Mouse (Mus musculus) left cerebral cortex, postnatal 4 days (tissue): ENCODE results near the gene Kif26b. TPM values are rescaled to one million over a fixed set of nuclear protein-coding genes. Genes with fewer than 3 reads are reported as not detected.

ENCODE experiments used
- DNase-seq: peaks from one replicate; pipeline ENCODE4 v3.0.0-alpha.2; 2022
- intact Hi-C: fragments of 180-260 bp; cut with DNase I; formaldehyde crosslinking; loops from one replicate; pipeline ENCODE4 v1.15.1; 2025
- total RNA-seq, 2 experiments: library from RNA; stranded (reverse); gene quantifications; 2 replicates each; pipeline ENCODE4 v1.2.3; 2021

Gene Kif26b
- total RNA-seq, 2 experiments from 2014 or later = 44.1 to 49.3 TPM

DNA sequence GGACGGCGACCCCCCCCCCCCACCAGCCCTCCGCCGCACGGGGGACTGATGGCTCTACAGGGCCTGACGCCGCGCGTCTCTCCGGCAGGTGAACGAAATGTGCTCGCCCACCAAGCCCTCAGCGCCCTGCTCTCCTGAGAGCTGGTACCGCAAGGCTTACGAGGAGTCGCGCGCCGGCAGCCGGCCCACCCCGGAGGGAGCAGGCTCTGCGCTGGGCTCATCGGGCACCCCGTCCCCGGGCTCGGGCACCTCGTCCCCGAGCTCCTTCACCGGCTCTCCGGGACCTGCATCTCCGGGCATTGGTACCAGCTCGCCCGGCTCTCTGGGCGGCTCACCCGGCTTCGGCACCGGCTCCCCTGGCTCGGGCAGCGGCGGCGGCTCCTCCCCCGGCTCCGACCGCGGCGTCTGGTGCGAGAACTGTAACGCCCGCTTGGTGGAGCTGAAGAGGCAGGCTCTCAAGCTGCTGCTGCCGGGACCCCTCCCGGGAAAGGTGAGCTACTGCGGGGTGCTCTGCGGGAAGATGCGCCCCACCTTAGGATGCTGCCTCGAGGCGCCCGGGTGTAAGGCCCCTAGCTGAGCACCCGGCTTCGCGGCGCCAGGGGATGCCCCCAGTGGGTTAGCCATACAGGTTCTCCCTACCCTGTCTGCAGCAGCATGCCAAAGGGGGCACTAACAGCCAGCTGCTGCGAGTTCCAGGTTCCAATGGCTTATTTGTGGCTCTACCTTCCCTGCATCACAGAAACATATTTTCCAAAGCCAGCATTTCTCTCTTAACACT, 1.6 kb downstream of the Kif26b start:
- DNase-seq = peak; percentile 82
- intact Hi-C loops = loop anchor here (2.0 to 5.0 kb wide), 2 partner anchors 160 to 702 kb away; no protein-coding TSS in a partner anchor

DNA sequence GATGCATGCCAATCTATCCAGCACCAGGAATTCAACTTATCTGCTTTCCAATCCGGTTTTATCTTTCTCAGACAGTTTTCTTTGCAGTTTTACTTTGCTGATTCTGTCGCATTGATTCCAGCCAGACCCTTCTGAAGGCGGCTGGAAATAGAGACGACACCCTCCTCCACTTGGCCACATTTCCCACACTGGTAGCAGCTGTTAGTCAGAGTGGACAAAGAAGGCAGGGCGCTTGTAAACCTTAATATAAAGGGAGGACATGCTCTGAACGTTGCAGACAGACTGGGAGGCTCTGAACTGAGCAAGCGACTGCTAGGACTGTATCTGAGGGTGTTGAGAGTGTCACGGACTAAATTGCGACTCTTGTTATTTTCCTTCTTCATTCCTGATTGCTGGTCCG, 11.3 kb downstream of the Kif26b start:
- no peak for DNase-seq
- intact Hi-C loops = no loop called here

DNA sequence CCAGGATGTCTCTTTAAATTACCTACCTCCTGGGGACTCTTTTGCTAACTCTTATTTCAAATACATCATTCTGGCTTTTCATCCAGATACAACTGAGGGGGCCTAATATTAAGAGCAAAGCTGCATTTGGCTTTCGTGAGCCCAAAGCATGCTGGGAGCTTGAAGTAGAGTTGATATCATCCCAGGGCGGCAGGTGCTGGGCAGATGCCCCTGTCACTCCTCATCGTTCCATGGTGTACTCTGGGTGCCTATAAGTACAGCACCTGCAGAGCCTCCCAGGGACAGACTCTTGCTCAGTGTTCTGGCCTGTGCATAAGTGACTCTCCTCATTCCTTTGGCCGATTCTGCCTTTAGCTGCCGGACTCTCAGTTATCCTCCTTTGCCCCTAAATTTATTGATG, 13.5 kb downstream of the Kif26b start:
- no peak for DNase-seq
- intact Hi-C loops = no loop called here

DNA sequence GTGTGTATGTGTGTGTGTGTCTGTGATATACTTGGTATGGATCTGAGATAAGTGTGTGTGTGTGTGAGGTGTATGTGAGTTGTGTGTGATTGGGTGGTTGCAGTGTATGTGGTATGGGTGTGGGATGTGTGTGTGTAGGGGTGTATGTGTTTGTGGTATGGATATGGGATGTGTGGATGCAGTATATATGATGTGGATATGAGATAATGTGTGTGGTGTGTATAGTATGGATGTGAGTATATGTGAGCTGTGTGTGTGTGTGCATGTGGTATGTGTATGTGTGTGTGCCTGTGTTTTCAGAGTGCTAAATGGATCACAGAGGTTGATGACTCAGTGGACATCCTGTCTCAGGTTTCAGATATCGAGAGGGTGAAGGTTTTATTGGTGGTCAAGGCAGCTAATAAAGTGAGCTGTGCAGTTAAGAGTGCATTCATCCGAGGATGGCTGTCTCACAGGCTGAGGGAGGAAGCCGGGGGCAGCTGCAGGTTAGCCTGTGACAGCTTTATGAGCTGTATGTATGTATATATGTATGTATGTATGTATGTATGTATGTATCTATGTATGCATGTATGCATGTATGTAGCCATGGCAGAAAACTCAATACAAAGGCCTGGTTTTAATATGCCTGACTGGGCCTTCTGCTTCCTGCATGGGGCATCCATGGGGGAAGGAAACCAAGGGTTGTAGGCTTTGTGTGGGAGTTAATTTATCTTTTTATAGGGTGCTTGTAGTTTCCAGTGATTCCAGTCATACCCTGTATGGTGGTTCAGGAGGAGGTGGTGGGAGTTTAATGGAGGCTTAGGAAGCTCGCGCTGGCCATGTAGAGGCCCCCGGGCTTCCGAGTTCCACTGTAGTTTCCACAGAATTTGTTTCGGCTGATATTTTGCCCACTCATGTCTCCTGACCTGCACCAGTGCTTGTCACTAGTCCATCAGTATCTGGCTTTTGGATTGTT, 14.3 kb downstream of the Kif26b start:
- no peak for DNase-seq
- intact Hi-C loops = no loop called here

DNA sequence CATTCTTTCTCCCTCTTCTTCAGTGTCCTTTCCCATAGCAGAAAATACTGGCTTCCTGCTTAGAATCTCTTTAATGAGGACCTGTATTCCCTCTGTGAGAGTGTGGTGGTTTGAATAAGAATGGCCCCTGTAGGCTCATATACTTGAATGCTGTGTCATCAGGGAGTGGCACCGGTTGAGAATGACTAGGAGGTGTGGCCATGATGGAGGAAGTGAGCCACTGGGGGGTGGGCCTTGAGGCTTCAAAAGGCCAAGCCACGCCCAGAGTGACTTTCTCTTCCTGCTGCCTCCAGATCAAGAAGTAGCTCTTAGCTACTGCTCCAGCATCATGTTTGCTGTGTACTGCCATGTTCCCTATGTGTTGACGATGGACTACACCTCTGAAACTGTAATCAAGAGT, 15.7 kb downstream of the Kif26b start:
- DNase-seq = no peak
- intact Hi-C loops = no loop called here

DNA sequence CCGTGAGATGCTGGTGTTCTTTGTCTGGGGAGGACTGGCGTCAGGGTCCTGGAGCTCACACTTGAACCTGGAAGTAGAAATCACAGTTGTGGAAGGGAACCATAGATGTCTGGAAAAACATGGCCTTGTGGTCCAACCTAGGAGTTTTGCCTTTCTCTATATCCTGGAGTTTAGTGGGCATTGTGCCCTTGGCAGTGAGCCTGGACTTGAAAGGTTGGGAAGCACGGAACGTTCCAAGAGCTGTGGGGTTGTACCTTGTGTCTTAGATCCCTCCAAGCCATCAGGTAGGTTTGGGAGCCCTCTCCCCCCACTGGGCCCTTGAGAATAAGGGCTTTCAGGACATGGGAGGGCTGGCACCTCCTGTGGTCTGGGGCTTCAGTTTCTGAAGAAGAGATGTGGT, 20.7 kb downstream of the Kif26b start:
- intact Hi-C loops = no loop called here

DNA sequence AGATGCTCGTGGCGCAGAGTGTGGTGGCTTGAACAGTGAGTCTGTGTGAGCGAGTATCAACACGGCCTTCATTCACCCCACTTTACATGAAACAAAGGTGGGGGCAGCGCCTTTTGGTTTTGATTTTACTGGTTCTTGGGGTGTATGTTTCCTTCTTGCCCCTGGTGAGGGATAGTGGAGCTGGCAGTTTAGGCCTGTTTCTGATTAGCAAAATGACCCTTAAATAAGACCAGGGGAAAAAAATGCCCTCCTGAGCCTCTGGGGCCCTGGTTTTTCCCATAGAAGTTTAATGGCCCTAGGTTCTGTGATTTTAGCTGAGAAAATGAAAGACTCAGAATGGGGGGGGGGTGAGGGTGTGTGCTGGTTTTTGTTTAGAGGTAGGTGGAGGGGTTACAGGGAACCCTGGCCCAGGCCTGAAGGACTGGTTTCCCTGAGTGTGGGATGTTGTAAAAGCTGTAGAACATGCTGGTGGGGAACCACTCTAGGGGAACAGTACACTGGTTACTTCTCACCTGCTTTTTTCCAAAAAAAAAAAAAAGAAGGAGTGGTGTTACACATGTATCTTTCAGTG, 21.6 kb downstream of the Kif26b start:
- intact Hi-C loops = no loop called here
- no peak for DNase-seq

More for the DNA sequence above, 20.7 kb downstream of the Kif26b start:
- peak; percentile 8 for DNase-seq

DNA sequence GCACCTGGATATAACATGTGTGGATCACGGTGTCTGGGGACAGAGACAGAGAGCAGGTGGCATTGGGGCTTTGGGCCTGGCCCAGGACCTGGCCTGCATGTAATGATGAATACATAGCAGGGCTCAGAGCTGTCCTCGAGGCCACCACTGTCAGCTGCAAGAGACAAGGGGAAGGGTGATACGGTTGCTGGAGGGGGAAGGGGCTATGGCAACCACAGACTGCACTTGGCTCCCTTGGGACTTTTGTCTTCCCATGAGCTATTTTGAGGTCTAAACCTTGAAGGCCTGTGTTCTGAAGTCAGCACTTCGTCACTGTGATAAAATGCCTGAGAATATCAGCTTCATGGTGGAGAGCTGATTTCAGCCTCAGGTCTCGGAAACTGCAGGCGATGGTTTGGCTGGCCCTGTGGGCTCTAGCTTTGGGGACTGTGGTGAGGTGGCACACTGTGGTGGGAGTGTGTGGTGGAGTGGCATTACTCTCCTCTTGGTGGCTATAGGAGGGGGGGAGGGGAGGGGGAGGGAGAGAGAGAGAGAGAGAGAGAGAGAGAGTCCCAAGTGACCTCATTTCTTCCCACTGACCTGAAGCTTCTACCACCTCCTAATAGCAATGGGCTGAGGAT, 23.5 kb downstream of the Kif26b start:
- intact Hi-C loops = no loop called here
- DNase-seq = no peak

DNA sequence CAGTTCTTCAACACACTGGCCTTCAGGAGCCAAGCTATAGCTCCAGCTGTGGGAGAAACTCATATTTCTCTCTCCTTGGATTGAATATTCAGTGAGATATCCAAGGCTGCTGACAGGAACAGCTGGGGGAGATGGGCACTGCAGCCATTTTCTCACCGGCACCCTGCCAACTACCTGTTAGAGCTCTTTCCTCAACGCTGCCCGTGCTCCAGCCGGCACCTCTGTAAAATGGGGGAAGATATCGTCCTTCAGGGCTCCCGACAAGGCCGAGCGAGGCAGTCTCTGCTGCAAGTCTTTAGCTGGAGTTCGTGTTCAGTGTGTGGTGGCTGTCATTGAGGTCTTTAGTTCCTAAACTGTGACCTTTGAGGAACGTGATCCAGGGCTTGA, 24.0 kb downstream of the Kif26b start:
- no peak for DNase-seq
- intact Hi-C loops = no loop called here

DNA sequence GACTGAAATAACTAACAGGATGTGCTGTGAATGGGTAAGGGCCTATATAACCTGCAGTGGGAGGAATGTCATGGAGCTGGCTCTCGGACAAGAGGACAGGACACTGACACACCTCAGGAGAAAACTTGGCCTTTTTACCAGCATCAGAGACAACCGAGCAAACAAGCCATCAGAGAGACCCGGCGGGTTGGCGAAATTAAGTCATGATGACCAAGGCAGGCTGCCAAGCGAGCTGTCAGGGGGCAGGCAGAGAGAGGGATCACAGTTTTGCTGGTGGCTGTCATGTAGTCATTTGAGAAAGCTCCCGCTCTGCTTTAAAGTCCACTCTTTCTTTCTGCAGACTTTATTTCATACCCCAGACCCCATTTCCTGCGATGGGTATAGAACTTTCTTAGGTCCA, 27.3 kb downstream of the Kif26b start:
- DNase-seq = peak; percentile 53
- intact Hi-C loops = no loop called here

DNA sequence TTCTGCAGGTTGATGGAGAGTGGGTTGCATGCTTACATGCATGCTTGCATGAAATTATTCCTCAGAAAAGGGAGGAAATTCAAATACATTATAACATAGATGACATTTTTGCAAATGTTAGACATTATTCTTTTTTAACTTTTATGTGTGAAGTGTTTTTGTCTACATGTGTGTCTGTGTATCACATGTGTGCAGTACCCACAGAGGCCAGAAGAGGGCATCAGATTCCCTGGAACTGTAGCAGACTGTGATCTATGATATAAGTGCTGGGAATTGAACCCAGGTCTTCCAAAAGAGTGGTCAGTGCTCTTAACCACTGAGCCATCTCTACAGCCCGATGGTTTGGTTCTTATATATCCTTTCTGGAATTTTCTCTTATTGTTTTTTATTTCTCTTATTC, 31.1 kb downstream of the Kif26b start:
- intact Hi-C loops = no loop called here
- no peak for DNase-seq

DNA sequence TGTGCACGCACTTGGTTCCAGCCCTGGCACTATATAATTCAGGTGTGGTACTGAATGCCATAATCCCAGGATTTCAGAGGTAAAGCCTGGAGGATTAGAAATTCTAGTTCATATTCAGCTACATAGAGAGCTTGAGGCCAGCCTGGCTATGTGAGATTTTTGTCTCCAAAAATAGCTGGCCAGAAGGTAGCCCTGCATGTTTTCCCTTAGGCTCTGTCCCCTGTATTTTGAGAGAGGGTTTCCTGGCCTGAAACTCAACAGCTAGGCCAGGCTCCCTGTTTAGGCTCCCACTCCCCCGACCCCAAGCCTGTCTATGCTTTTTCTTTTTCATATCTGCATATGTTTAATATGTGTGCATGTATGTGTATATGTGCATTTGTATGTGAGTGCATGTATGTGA, 34.9 kb downstream of the Kif26b start:
- no peak for DNase-seq
- intact Hi-C loops = no loop called here

DNA sequence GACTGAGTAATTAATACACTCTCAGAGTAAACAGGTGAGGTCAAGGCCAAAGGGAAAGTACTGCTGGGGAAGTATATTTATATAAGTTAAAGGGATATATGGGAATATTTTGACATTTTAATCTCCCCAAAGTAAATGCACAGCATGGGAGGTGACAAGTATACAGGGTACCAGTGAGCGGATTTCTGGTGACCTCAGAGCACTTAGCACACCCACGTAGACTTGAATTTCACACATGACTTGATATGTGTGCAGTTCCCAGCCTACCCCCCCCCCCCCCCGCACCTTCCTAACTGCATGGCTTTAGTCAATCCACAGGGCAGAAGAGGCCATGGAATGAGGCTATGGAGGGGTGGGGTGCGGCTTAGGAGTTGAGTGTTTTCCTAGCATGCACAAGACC, 35.9 kb downstream of the Kif26b start:
- intact Hi-C loops = no loop called here
- DNase-seq = no peak

DNA sequence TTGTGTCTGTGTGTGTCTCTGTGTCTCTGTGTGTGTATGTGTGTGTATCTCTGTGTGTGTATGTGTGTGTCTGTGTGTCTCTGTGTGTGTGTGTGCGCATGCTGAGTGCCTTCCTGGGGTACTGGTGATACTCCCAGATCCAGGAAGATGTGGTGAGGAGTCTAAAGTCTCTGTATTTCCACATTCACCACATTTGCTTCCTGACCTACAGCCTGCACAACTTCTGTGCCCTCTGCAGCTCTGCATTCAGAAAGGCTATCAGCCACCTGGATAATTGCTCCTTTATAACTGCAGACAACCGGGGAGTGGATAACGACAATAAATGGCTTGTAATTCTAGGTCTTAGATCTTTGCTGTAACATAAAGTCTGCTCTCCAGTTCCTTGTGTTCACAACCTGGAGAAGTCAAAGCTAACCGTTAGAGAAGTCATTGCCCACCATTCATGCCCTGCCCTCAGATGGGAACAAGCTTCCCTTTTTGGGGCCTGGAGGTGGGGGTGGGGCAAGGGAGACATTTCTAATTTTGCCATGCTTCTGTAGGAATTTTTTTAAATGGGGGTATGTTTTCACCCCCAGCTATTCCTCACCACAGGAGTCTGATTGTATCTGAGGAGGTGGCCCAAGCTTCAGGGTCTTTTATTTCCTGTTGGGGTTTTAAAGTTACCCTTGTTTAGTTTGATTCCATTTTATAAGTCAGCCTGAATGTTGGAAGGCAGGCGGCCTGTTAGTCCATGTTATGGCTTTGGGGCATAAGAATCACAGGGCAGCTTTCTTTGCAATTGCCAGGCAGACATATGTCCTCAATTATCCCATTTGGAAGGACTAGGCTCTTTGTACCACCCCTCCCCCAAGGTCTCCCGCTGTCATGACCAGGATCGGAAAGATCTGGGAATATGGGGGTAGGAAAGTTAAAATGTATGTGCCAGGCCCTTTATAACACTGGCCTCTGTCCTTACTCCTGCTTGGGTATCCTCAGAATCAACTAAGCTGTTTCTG, 39.9 kb downstream of the Kif26b start:
- intact Hi-C loops = no loop called here
- no peak for DNase-seq

DNA sequence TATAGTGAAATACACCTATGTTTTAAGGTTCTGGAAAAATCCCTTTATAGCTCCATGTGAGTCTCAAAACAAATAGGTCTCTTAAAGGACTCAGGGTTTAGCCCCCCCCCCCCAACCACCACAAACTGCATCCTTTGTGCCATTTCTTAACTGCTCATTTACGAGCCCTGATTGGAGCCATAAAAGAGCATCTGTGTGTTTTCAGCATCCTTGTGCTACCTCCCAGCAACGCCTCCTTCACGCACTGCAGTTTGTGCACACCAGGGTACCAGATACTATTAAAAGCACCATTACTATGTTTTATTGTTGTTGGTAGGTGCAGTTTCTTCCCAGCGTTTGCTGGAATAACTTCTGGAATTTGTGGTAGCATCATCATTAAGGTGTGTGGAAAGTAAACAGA, 42.1 kb downstream of the Kif26b start:
- no peak for DNase-seq
- intact Hi-C loops = no loop called here

DNA sequence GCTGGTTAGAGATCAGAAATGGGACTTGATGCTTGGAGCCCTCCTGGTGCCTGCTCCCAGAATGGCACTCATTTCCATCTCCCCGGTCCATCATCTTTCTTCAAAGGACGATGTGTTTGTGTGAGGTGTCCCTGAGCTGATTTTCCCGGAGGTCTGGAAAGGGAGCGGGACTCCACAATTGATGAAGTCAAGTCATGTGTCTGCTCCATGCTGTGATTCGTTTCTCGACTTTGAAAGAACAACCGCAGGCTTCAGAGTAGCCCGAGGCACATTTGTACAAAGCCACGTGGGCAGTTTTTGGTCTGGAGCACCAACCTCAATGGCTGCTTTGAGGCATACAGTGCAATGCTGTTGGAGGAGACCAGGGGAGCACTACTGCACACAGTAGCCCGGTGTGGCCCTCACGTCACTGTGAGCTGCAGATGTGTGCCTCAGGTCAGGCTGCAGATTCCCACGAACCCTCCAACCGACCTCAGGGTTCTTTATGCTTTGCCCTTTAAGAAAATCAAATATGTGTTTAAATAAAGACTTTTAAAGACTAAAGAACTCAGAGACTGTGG, 43.0 kb downstream of the Kif26b start:
- DNase-seq = no peak
- intact Hi-C loops = no loop called here

DNA sequence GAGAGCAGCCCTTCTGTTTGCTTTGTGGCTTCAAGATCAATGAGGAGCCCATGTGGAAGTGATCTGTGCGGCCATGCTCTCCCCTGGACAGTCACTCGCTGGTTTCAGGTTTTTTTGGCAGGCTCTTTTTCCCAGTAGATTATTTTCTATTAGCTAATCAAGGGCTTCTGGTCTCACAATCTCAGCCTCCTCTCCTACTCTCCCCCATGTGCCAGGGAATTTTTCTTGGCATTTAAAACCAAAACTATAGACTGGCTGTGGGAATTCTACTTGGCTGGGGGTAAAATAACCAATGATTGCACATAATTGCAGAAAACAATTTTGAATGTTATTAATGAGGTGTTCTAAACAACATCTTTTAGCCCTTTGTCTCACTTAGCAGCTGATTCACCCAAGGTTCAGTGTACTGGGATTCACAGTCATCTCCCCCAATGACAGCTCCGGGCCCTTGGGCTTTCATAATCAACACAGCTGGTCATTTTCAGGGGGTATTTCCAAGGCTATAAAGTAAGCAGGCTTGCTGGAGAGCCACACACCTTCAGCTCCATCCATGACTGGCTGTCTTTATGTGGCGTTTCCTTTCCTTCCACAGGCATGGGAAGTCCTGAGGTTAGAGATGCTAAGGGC, 44.6 kb downstream of the Kif26b start:
- no peak for DNase-seq
- intact Hi-C loops = no loop called here

DNA sequence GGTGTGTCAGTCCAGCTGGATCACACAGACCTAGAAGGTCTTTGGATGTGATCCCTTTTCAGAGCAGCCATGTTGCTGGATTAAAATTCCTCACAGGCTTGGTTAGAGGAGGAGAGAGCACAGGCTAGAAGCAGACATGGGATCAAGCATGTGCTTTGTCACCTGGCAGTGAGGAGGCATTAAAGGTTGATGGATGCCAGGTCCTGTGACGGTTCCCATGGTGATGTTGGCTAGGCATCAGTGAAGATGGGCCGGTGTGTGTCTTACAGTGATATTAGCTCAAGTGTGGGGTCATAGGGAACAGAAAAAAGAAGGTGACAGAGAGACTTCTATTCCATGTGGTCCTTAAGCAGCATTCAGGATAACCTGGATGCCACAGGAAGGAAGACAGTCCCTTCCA, 46.8 kb downstream of the Kif26b start:
- intact Hi-C loops = no loop called here
- DNase-seq = no peak

DNA sequence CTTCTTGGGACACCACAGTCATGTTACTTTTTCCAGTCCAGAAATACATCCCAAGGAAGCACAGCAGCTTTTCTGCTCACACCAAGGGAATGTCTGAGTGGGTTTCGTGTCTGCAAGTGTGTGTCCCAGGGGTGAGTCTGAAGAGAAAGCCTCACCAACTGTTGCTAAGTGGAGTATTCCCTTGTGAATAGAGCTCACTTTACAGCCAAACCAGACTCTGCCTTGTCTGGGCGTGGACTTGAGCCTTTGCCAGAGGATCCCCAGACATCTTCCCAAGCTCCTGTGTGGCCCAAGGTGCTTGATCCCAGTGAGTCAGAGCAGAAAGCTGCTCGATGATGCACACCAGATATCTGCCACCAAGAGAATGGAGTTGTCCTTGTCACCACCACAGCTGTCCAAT, 48.0 kb downstream of the Kif26b start:
- intact Hi-C loops = no loop called here
- DNase-seq = no peak
